Mouse (Mus musculus) heart, embryonic 10.5 days (tissue): ENCODE data around the gene Sorcs1. TPM values are rescaled to one million over a fixed set of nuclear protein-coding genes. Genes with fewer than 3 reads are reported as not detected.

Experiments
- DNase-seq: peaks from one replicate; pipeline ENCODE4 v3.0.0-alpha.2; 2017; ENCODE audit warnings: low spot score
- H3K27ac ChIP-seq: fragments of 300-500 bp; sonication (generic); 2 replicates; pipeline ENCODE4 v1.5.1; 2016; ENCODE audit warnings: mild to moderate bottlenecking
- H3K27me3 ChIP-seq: fragments of 300-500 bp; sonication (generic); 2 replicates; pipeline ENCODE4 v1.6.1; 2016; ENCODE audit warnings: mild to moderate bottlenecking; ENCODE audit not compliant: poor library complexity, insufficient read depth, severe bottlenecking
- H3K36me3 ChIP-seq: fragments of 300-500 bp; sonication (generic); 2 replicates; pipeline ENCODE4 v1.6.1; 2016; ENCODE audit warnings: mild to moderate bottlenecking, moderate library complexity
- H3K4me1 ChIP-seq: fragments of 300-500 bp; sonication (generic); 2 replicates; pipeline ENCODE4 v1.6.1; 2016; ENCODE audit warnings: mild to moderate bottlenecking
- H3K4me3 ChIP-seq: fragments of 300-500 bp; sonication (generic); 2 replicates; pipeline ENCODE4 v1.5.1; 2016; ENCODE audit warnings: mild to moderate bottlenecking, moderate library complexity
- H3K9me3 ChIP-seq: fragments of 300-500 bp; sonication (generic); 2 replicates; pipeline ENCODE4 v1.6.1; 2016; ENCODE audit warnings: mild to moderate bottlenecking, moderate library complexity
- WGBS: fragments of 180-500 bp; shearing (Covaris S2); methylation state at CpG from one replicate; pipeline ENCODE4 v1.1.7; 2016; 5-methylcytosine and 5-hydroxymethylcytosine counted together
- polyA plus RNA-seq: library from polyadenylated mRNA; unstranded; fragments of >200 nt; fragmentation: Nextera tagmentation; extraction: Ambion mirVana; gene quantifications from 2 replicates; pipeline ENCODE4 v1.2.1, GENCODE M21; 2016

The Sorcs1 gene
- polyA plus RNA-seq, 1 experiment from 2014 or later: 2.3 TPM

GRCm38 (mm10) chr19:50521943-50522342, 156.5 kb downstream of the Sorcs1 start:
- DNase-seq: no peak
- H3K9me3 ChIP-seq: no peaks in the 10 kb centered on the region
- WGBS: 73% methylated on average over 4 of the region's 4 CpGs

DNA sequence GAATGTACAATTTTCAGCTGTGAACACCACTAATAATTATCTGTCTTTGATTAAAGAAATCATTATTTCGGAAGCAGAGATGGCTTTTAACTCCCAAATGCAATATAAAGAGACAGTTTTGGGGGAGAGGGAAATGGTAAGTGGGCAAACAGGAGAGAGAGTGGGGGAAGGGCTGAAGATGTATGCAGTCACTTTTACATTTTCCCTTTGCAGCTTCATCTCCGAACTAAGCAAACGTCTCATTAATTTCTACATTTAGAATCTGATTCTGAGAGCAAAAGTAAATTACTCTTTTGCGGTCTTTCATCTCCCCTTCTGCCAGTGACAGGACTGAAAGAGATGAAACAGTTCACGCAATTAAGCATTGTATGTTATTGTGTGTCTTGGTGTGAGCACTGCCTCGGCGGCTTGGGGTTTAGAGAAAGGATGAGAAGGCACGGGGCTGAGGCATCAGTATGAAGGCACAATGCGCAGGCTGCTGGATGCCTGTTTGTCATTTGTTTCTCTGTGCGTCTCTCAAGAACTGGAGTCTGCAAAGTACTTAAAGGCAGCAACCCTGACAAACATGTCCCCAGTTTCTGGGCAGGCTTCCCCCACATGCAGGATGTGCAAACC, 163.3 kb downstream of the Sorcs1 start:
- H3K27me3 ChIP-seq: no peaks in the 10 kb centered on the region
- no peak overlapping the region for H3K4me3 ChIP-seq
- H3K27ac ChIP-seq: no peak overlapping the region
- WGBS: 74% methylated on average over 10 of the region's 10 CpGs
- no peaks in the 10 kb centered on the region for H3K4me1 ChIP-seq
- DNase-seq: no peak
- H3K36me3 ChIP-seq: no peaks in the 10 kb centered on the region
- no peaks in the 10 kb centered on the region for H3K9me3 ChIP-seq

More at GRCm38 (mm10) chr19:50521943-50522342, 156.5 kb downstream of the Sorcs1 start:
- Histone ChIP-seq H3K27ac (no peak overlapping the region), H3K27me3 (no peaks in the 10 kb centered on the region), H3K4me3 (no peak overlapping the region), H3K36me3 (no peaks in the 10 kb centered on the region), H3K4me1 (no peaks in the 10 kb centered on the region)

DNA sequence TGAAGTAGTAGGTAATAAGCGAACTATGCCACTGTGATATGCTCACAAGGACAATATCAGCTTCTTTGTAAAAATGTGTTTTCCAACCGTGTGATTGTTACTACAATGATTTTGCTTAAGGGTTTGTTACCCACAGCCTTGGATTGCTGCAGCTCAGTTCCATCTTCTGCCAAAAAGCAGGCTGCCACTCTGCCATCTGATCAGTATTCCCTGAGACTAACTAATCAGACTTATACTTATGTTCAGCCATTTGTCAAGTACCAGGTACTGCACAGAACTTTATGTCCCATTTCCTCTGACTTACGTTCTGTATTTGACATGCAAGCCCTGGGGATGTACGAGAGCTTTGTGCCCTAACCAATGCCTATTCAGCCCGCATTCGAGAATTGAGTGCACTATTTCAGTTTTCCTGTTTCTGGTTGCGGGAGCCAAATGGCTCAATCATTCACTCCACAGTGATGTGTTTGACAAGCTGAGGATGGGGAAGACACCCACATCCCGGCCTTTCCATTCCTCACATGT, 164.1 kb downstream of the Sorcs1 start:
- 79% methylated on average over 8 of the region's 8 CpGs for WGBS
- H3K27ac ChIP-seq: no peak overlapping the region

DNA sequence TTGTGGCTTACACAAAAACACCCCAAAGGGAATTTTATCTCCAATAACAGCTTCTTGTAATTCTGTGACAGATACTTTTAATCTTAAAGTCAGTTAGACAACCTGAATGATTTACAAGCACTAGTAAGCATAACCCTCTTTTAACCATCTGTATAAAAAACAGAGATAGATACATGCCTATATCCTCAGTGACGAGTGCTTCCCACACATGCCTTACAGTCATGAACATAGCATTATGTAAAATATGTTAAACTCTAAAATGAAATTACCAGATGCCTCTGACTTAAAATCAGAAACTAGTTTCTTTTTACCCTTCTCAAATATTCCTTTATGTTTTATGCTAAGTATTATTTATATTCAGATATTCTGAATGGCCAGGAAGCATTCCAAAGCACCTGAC, 175.6 kb downstream of the Sorcs1 start:
- H3K9me3 ChIP-seq: no peaks in the 10 kb centered on the region
- no peak overlapping the region for H3K4me3 ChIP-seq
- no peak for DNase-seq
- no peaks in the 10 kb centered on the region for H3K36me3 ChIP-seq
- H3K27ac ChIP-seq: no peak overlapping the region
- 64% methylated on average over 1 of the region's 1 CpGs for WGBS
- H3K27me3 ChIP-seq: no peaks in the 10 kb centered on the region
- H3K4me1 ChIP-seq: no peaks in the 10 kb centered on the region

More for the DNA sequence above, 164.1 kb downstream of the Sorcs1 start:
- no peaks in the 10 kb centered on the region for H3K4me1 ChIP-seq
- no peak for DNase-seq
- H3K4me3 ChIP-seq: no peak overlapping the region
- no peaks in the 10 kb centered on the region for H3K36me3 ChIP-seq
- H3K9me3 ChIP-seq: no peaks in the 10 kb centered on the region
- no peaks in the 10 kb centered on the region for H3K27me3 ChIP-seq

DNA sequence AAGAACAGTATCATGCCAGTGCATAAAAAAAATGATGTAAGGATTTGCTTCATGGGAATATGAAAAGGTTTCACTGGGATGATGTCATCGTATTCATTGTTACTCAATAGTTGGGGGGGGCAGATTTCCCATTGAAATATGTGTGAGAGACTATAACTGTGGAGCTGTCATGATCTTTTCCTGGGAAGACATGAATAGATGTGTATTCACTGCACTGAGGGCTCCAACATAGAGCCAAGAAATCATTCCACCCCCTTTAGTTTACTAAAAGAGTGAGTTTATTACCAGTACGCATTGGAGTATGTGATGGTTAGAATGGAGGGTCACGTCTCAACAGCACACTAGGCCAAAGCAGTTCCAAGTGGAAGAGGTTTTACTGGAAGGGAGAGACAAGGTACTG, 187.3 kb downstream of the Sorcs1 start:
- 94% methylated on average over 3 of the region's 3 CpGs for WGBS
- H3K4me1 ChIP-seq: peaks cover 3% of the 10 kb centered on the region; the same call in 1 of the 2 replicates
- DNase-seq: no peak
- H3K4me3 ChIP-seq: no peak overlapping the region
- no peaks in the 10 kb centered on the region for H3K36me3 ChIP-seq
- no peaks in the 10 kb centered on the region for H3K9me3 ChIP-seq
- H3K27me3 ChIP-seq: no peaks in the 10 kb centered on the region
- H3K27ac ChIP-seq: no peak overlapping the region

DNA sequence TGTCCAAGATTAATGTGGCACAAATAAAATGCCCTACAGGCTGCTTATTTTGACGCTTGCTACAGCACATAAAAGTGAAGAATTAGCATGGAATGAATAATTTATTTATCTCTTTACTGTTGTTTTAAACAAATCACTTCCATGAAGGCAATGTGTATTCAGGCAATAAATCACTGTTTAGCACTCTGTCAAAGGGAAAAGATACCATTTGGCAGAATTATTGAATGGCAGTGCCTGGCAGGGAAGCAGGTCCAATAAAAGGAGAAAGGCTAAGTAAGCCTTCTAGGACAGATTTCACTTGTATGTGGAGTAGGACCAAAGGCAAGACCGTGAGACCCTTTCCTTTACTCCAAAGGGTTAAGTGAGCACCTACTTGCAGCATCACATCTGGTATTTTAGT, 187.7 kb downstream of the Sorcs1 start:
- no peaks in the 10 kb centered on the region for H3K9me3 ChIP-seq
- no peak overlapping the region for H3K27ac ChIP-seq
- no peak overlapping the region for H3K4me3 ChIP-seq
- 74% methylated on average over 2 of the region's 2 CpGs for WGBS
- no peaks in the 10 kb centered on the region for H3K36me3 ChIP-seq
- H3K4me1 ChIP-seq: peaks cover 3% of the 10 kb centered on the region; the same call in 1 of the 2 replicates
- DNase-seq: no peak
- no peaks in the 10 kb centered on the region for H3K27me3 ChIP-seq

GRCm38 (mm10) chr19:50489786-50490185, 188.7 kb downstream of the Sorcs1 start:
- 83% methylated on average over 3 of the region's 3 CpGs for whole genome bisulfite sequencing
- Histone ChIP-seq H3K4me3 (no peak overlapping the region), H3K36me3 (no peaks in the 10 kb centered on the region), H3K27me3 (no peaks in the 10 kb centered on the region), H3K9me3 (no peaks in the 10 kb centered on the region), H3K27ac (no peak overlapping the region), H3K4me1 (peaks cover 3% of the 10 kb centered on the region; the same call in 1 of the 2 replicates)
- DNase-seq: no peak

- no peaks in the 10 kb centered on the region for H3K9me3 ChIP-seq
- no peak overlapping the region for H3K4me3 ChIP-seq
- DNase-seq: no peak
- H3K27ac ChIP-seq: no peak overlapping the region
- WGBS: 52% methylated on average over 6 of the region's 6 CpGs
- H3K4me1 ChIP-seq: peaks cover 3% of the 10 kb centered on the region; the same call in 1 of the 2 replicates
- H3K27me3 ChIP-seq: no peaks in the 10 kb centered on the region
- H3K36me3 ChIP-seq: no peaks in the 10 kb centered on the region
Measured at GRCm38 (mm10) chr19:50488421-50488820, 190.0 kb downstream of the Sorcs1 start.

- Histone ChIP-seq H3K36me3 (no peaks in the 10 kb centered on the region), H3K4me1 (peaks cover 3% of the 10 kb centered on the region; the same call in 1 of the 2 replicates), H3K27ac (no peak overlapping the region), H3K4me3 (peak overlapping the region; percentile 27; the same call in 1 of the 2 replicates), H3K9me3 (no peaks in the 10 kb centered on the region), H3K27me3 (no peaks in the 10 kb centered on the region)
- DNase-seq: no peak
- whole genome bisulfite sequencing: 28% methylated on average over 11 of the region's 11 CpGs
Measured at GRCm38 (mm10) chr19:50487768-50488167, 190.7 kb downstream of the Sorcs1 start.

DNA sequence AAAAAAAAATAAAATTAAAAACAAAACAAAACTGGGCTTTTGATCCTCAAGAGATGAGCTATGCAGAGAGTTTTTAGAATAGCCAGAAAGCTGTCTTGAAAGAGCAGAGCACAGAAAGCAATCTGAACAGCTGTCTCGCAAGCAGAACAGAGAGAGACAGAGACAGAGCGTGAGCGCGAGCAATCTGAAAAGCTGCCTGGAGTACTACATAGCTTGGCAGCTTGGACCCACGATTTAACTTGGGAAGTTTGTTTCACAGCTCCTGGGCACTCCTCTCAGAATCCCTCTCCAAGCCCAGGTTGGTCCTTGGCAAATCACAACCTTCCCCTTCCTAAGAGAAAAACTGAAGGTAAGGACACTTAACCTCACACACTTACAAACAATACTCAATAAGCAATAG, 192.1 kb downstream of the Sorcs1 start:
- Histone ChIP-seq H3K9me3 (no peaks in the 10 kb centered on the region), H3K27me3 (no peaks in the 10 kb centered on the region), H3K4me3 (no peak overlapping the region), H3K4me1 (peaks cover 3% of the 10 kb centered on the region; the same call in 1 of the 2 replicates), H3K27ac (no peak overlapping the region), H3K36me3 (no peaks in the 10 kb centered on the region)
- no peak for DNase-seq
- WGBS: 87% methylated on average over 5 of the region's 5 CpGs

GRCm38 (mm10) chr19:50476774-50477173, 201.7 kb downstream of the Sorcs1 start:
- 39% methylated on average over 6 of the region's 6 CpGs for WGBS
- no peak overlapping the region for H3K4me3 ChIP-seq
- no peak overlapping the region for H3K27ac ChIP-seq
- DNase-seq: no peak
- H3K36me3 ChIP-seq: no peaks in the 10 kb centered on the region
- H3K9me3 ChIP-seq: no peaks in the 10 kb centered on the region
- no peaks in the 10 kb centered on the region for H3K27me3 ChIP-seq
- H3K4me1 ChIP-seq: no peaks in the 10 kb centered on the region

- Histone ChIP-seq H3K36me3 (no peaks in the 10 kb centered on the region), H3K4me3 (no peak overlapping the region), H3K9me3 (no peaks in the 10 kb centered on the region), H3K27ac (no peak overlapping the region), H3K4me1 (no peaks in the 10 kb centered on the region), H3K27me3 (no peaks in the 10 kb centered on the region)
- DNase-seq: no peak
- 87% methylated on average over 3 of the region's 3 CpGs for WGBS
Measured at GRCm38 (mm10) chr19:50468592-50468991, 209.9 kb downstream of the Sorcs1 start.

DNA sequence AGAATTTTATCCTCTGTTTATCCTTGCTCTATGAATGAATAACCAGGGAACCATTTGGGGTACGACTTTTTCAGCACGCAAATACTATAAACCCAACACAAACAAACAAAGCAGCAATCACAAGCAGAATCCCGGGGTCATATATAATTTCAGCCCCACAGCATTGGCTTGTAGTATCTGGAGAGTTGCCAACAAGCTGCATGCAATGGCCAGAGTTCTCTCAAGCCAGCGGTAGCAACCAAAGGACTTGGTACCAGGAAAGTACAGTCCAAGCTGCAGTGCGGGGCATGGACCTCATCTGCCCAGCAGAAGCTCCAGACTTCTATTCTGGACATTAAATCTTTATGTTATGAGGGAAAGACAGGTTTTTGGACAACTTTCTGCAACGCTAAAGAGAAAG, 213.6 kb downstream of the Sorcs1 start:
- Histone ChIP-seq H3K9me3 (no peaks in the 10 kb centered on the region), H3K27me3 (no peaks in the 10 kb centered on the region), H3K4me3 (no peak overlapping the region), H3K36me3 (no peaks in the 10 kb centered on the region), H3K4me1 (no peaks in the 10 kb centered on the region), H3K27ac (no peak overlapping the region)
- 76% methylated on average over 6 of the region's 6 CpGs for WGBS
- DNase-seq: no peak

DNA sequence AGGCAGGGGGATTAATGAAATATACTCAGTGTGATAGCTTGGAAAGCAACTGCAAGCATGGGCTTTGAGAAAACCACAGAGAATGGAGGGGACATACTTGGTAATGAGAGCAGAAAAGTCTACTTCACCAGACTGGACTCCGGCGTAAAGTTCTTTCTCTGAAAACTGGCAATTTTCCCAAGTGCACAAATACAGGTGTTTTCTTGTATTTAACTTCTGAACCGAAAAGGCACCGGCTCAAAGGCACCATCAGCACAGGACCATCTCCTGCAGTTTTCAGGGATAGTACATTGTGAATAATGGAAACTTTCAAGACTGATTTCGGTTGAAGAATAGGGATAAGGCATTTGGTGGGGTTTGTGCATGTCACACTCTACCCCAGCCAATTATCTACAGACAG, 219.9 kb downstream of the Sorcs1 start:
- 88% methylated on average over 5 of the region's 5 CpGs for WGBS
- Histone ChIP-seq H3K4me3 (no peak overlapping the region), H3K36me3 (no peaks in the 10 kb centered on the region), H3K9me3 (no peaks in the 10 kb centered on the region), H3K27me3 (no peaks in the 10 kb centered on the region), H3K4me1 (no peaks in the 10 kb centered on the region), H3K27ac (no peak overlapping the region)
- no peak for DNase-seq
